Mouse (Mus musculus) midbrain, embryonic 16.5 days (tissue): ENCODE data around the gene Lgr6. TPM values are rescaled to one million over a fixed set of nuclear protein-coding genes. Genes with fewer than 3 reads are reported as not detected.

ENCODE experiments used
- ATAC-seq: fragments of 200-750 bp; cut with Nextera tagmentation; 2 replicates; pipeline ENCODE4 v1.8.0; 2017; ENCODE audit warnings: moderate TSS enrichment
- H3K27ac ChIP-seq: fragments of 300-500 bp; sonication (generic); 2 replicates; pipeline ENCODE4 v1.5.1; 2014; ENCODE audit warnings: mild to moderate bottlenecking, low read length, mixed read lengths
- H3K27me3 ChIP-seq: fragments of 300-500 bp; sonication (generic); 2 replicates; pipeline ENCODE4 v1.6.1; 2014; ENCODE audit warnings: low read depth, low read length, mixed read lengths; ENCODE audit not compliant: control insufficient read depth, insufficient read depth
- H3K36me3 ChIP-seq: fragments of 300-500 bp; sonication (generic); 2 replicates; pipeline ENCODE4 v1.6.1; 2014; ENCODE audit warnings: mild to moderate bottlenecking, low read length, moderate library complexity, mixed read lengths; ENCODE audit not compliant: control insufficient read depth, insufficient read depth
- H3K4me1 ChIP-seq: fragments of 300-500 bp; sonication (generic); 2 replicates; pipeline ENCODE4 v1.6.1; 2014; ENCODE audit warnings: mild to moderate bottlenecking, low read length, mixed read lengths; ENCODE audit not compliant: control insufficient read depth, insufficient read depth
- H3K4me2 ChIP-seq: fragments of 300-500 bp; sonication (generic); 2 replicates; pipeline ENCODE4 v1.6.1; 2014; ENCODE audit warnings: mild to moderate bottlenecking, low read length, mixed read lengths
- H3K4me3 ChIP-seq: fragments of 300-500 bp; sonication (generic); 2 replicates; pipeline ENCODE4 v1.5.1; 2014; ENCODE audit warnings: low read depth, mild to moderate bottlenecking, low read length, moderate library complexity, mixed read lengths
- H3K9ac ChIP-seq: fragments of 300-500 bp; sonication (generic); 2 replicates; pipeline ENCODE4 v1.6.1; 2014; ENCODE audit warnings: low read depth, low read length, mixed read lengths
- H3K9me3 ChIP-seq: fragments of 300-500 bp; sonication (generic); replicated peaks from 2 replicates; pipeline ENCODE4 v1.6.1; 2014; ENCODE audit warnings: mild to moderate bottlenecking, low read length, mixed read lengths; ENCODE audit not compliant: control insufficient read depth, poor library complexity, severe bottlenecking
- whole genome bisulfite sequencing: fragments of 180-500 bp; shearing (Covaris S2); extraction: QIAGEN DNeasy Blood & Tissue Kit; methylation state at CpG from one replicate; pipeline ENCODE4 v1.1.7; 2014; 5-methylcytosine and 5-hydroxymethylcytosine counted together
- polyA plus RNA-seq: library from polyadenylated mRNA; unstranded; fragments of >200 nt; fragmentation: Nextera tagmentation; extraction: Ambion mirVana; gene quantifications from 2 replicates; pipeline ENCODE4 v1.2.1, GENCODE M21; 2015

Lgr6 gene
- polyA plus RNA-seq, 1 experiment from 2014 or later, result 1.2 TPM

DNA sequence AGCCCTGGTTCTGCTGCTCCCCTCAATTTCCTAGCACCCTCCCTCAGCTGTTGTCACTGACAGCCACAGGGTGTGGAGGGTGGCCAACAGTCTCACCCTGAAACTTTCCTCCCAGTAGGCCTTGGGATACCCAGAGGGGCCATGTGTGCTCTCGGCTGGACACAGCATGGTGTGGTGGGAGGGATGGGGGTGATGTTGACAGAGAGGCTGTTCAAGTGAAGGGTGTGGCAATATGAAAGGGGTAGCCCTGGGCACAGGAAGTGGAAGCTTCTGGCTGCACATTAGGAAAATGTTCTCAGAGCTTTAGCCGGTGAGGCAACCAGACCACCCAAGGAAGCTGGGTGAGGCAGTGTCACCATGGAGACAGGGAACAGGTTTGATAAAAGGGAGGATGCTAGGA is 26.1 kb downstream of the Lgr6 start:
- Histone ChIP-seq H3K9me3 (no peaks in the 10 kb centered on the region), H3K4me2 (no peak overlapping the region), H3K4me3 (no peak overlapping the region), H3K27me3 (no peaks in the 10 kb centered on the region), H3K36me3 (no peaks in the 10 kb centered on the region), H3K9ac (no peak overlapping the region), H3K4me1 (no peaks in the 10 kb centered on the region), H3K27ac (no peak overlapping the region)
- ATAC-seq, result no peak
- 54% methylated on average over 2 of the region's 2 CpGs for WGBS

GRCm38 (mm10) chr1:135076470-135076869 is 28.6 kb downstream of the Lgr6 start:
- 52% methylated on average over 5 of the region's 5 CpGs for WGBS
- no peak for ATAC-seq
- H3K27me3 ChIP-seq, result no peaks in the 10 kb centered on the region

DNA sequence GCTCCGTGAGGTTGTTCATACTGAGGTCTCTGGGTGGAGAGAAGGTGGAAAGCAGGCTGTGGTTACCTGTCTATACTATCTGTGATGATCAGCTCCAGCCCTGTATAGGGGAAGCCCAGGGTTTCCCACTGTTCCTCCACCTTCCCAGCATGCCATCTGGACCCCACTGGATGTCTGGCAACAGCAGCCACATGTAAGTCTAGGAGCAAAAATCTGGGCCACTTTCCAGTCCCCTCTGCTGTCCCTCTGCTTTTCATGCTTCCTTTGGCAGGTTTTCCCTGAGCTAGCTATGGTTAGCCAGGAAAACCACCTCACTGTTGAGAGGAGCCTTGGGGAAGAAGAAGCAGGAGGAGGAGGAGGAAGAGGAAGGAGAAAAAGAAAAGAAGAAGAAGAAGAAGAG is 29.8 kb downstream of the Lgr6 start:
- no peak overlapping the region for H3K9ac ChIP-seq
- WGBS, result 75% methylated on average over 1 of the region's 1 CpGs
- no peaks in the 10 kb centered on the region for H3K9me3 ChIP-seq
- no peaks in the 10 kb centered on the region for H3K4me1 ChIP-seq
- H3K27ac ChIP-seq, result no peak overlapping the region
- ATAC-seq, result no peak
- H3K4me3 ChIP-seq, result no peak overlapping the region
- no peaks in the 10 kb centered on the region for H3K27me3 ChIP-seq
- H3K4me2 ChIP-seq, result no peak overlapping the region
- no peaks in the 10 kb centered on the region for H3K36me3 ChIP-seq

More at GRCm38 (mm10) chr1:135076470-135076869, 28.6 kb downstream of the Lgr6 start:
- no peak overlapping the region for H3K9ac ChIP-seq
- H3K36me3 ChIP-seq, result no peaks in the 10 kb centered on the region
- no peaks in the 10 kb centered on the region for H3K4me1 ChIP-seq
- no peak overlapping the region for H3K4me3 ChIP-seq
- no peak overlapping the region for H3K27ac ChIP-seq
- H3K9me3 ChIP-seq, result no peaks in the 10 kb centered on the region
- no peak overlapping the region for H3K4me2 ChIP-seq

GRCm38 (mm10) chr1:135072643-135073042 is 32.4 kb downstream of the Lgr6 start:
- Histone ChIP-seq H3K9me3 (no peaks in the 10 kb centered on the region), H3K4me2 (no peak overlapping the region), H3K9ac (no peak overlapping the region), H3K4me3 (no peak overlapping the region), H3K4me1 (no peaks in the 10 kb centered on the region), H3K36me3 (no peaks in the 10 kb centered on the region), H3K27me3 (no peaks in the 10 kb centered on the region), H3K27ac (no peak overlapping the region)
- ATAC-seq, result no peak
- 69% methylated on average over 5 of the region's 5 CpGs for WGBS

- H3K27me3 ChIP-seq, result no peaks in the 10 kb centered on the region
- H3K4me2 ChIP-seq, result no peak overlapping the region
- no peak overlapping the region for H3K4me3 ChIP-seq
- WGBS, result 59% methylated on average over 8 of the region's 8 CpGs
- no peak for ATAC-seq
- H3K27ac ChIP-seq, result no peak overlapping the region
- no peaks in the 10 kb centered on the region for H3K4me1 ChIP-seq
- no peaks in the 10 kb centered on the region for H3K36me3 ChIP-seq
- H3K9ac ChIP-seq, result no peak overlapping the region
- no peaks in the 10 kb centered on the region for H3K9me3 ChIP-seq
Measured at GRCm38 (mm10) chr1:135069841-135070240, 35.2 kb downstream of the Lgr6 start.

GRCm38 (mm10) chr1:135064525-135064924 is 40.6 kb downstream of the Lgr6 start:
- H3K9me3 ChIP-seq, result no peaks in the 10 kb centered on the region
- H3K4me3 ChIP-seq, result no peak overlapping the region
- H3K36me3 ChIP-seq, result no peaks in the 10 kb centered on the region
- no peak overlapping the region for H3K9ac ChIP-seq
- 92% methylated on average over 2 of the region's 2 CpGs for WGBS
- no peak overlapping the region for H3K27ac ChIP-seq
- H3K27me3 ChIP-seq, result no peaks in the 10 kb centered on the region
- H3K4me1 ChIP-seq, result no peaks in the 10 kb centered on the region
- no peak for ATAC-seq
- no peak overlapping the region for H3K4me2 ChIP-seq

DNA sequence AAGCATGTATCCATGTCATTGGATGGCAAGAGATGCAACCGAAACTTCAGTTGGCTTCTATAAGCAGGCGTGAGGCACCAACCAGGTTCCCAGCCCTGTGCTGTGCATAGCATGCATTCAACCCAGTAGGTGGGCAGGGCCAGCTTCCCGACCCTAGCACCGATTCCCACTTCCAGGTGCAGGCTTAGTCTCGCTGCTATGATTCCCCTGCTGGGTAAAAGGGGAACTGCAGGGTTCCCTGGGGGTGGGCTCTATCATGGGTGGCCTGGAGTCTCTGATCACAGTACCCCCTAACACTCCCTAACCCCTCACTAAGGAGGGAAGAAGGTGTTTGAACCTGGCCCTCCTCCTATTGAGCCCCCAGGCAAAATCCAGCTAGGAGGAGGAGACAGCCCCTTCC is 42.1 kb downstream of the Lgr6 start:
- WGBS, result 62% methylated on average over 5 of the region's 5 CpGs
- Histone ChIP-seq H3K36me3 (no peaks in the 10 kb centered on the region), H3K4me3 (no peak overlapping the region), H3K27ac (no peak overlapping the region), H3K9ac (no peak overlapping the region), H3K9me3 (no peaks in the 10 kb centered on the region), H3K27me3 (no peaks in the 10 kb centered on the region), H3K4me1 (no peaks in the 10 kb centered on the region), H3K4me2 (no peak overlapping the region)
- ATAC-seq, result no peak

DNA sequence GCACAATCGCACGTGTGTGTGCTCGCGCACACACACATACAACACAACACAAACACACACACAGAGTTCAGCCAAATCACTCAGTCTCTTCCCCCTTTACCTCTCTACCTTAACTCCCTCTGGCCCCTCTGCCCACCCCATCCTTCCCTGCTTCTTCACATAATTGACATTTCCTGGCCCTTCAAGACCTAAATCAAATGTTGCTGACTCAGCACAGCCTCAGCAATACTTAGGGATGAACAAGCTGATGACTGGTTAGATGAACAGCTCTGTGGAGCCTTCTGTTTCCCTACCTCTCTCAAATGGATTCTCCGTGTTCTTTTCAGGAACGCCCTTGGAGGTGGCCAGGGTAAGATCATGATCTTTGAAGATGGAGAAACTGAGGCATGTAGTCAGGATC is 43.8 kb downstream of the Lgr6 start:
- Histone ChIP-seq H3K27ac (no peak overlapping the region), H3K9me3 (no peaks in the 10 kb centered on the region), H3K4me3 (no peak overlapping the region), H3K27me3 (no peaks in the 10 kb centered on the region), H3K4me2 (no peak overlapping the region), H3K36me3 (no peaks in the 10 kb centered on the region), H3K9ac (no peak overlapping the region), H3K4me1 (no peaks in the 10 kb centered on the region)
- no peak for ATAC-seq
- WGBS, result 96% methylated on average over 6 of the region's 6 CpGs

DNA sequence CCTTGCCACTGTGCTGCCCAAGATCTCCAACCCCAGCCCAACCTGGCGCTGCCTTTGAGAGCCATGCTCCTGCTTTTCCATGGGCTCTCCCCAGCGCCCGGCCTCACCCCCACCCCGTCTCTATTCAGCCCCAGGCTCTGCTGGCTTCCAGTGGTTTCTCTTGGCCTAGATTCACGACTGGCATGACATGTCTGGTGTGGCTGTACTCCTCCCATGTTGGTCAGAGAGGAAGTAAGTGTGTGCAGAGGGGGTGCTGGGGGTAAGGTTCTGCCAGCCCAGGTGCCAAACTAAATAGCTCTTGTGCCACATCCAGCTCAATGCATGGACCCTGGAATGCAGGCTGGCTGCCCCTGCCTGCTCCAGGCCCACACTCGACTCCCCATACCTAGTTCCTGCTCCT is 44.9 kb downstream of the Lgr6 start:
- Histone ChIP-seq H3K9me3 (no peaks in the 10 kb centered on the region), H3K4me3 (no peak overlapping the region), H3K9ac (no peak overlapping the region), H3K4me2 (no peak overlapping the region), H3K36me3 (no peaks in the 10 kb centered on the region), H3K27me3 (no peaks in the 10 kb centered on the region), H3K4me1 (no peaks in the 10 kb centered on the region), H3K27ac (no peak overlapping the region)
- no peak for ATAC-seq
- 78% methylated on average over 6 of the region's 6 CpGs for WGBS

DNA sequence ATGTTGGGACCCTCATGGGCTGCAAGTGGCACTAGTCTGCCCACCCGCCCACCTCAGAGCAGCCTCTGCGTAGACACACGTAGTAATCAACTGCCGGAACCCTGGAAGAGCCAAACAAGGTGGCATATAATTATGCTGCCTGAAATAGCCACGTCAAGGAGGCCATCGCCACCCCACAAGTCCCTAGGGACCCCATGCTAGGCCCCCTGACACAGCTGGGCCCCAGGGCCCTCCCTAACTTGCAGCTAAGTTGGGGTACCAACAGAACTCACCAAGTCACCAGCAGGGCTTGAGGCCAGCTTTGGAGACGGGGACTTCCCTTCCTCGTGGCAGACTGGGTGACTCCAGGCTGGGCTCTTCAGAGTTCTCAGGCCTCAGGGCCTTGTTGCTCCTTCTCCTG is 48.2 kb downstream of the Lgr6 start:
- ATAC-seq, result no peak
- H3K4me1 ChIP-seq, result no peaks in the 10 kb centered on the region
- no peaks in the 10 kb centered on the region for H3K27me3 ChIP-seq
- H3K4me3 ChIP-seq, result no peak overlapping the region
- H3K27ac ChIP-seq, result no peak overlapping the region
- no peaks in the 10 kb centered on the region for H3K36me3 ChIP-seq
- WGBS, result 86% methylated on average over 8 of the region's 8 CpGs
- H3K9ac ChIP-seq, result no peak overlapping the region
- no peak overlapping the region for H3K4me2 ChIP-seq
- H3K9me3 ChIP-seq, result no peaks in the 10 kb centered on the region
